Mouse (Mus musculus): Measurements from ENCODE around the gene Ctsw. TPM values are rescaled to one million over a fixed set of nuclear protein-coding genes. Genes with fewer than 3 reads are reported as not detected.

The Ctsw gene
- polyA plus RNA-seq, 1 experiment: 2.2 TPM

Other genes with a start within 250 kb of the Ctsw start
- gene Pacs1, start 195.4 kb downstream of the Ctsw start, polyA plus RNA-seq (2012; rRNA removed): 21.8 and 27.9 TPM in 2 replicates
- 61.2 and 82.0 TPM in 2 replicates for gene Sf3b2, start 173.1 kb downstream of the Ctsw start, polyA plus RNA-seq (2012; rRNA removed)
- 1.4 and 3.3 TPM in 2 replicates for gene Gal3st3, start 170.2 kb downstream of the Ctsw start, polyA plus RNA-seq (2012; rRNA removed)
- gene Catsper1, start 132.8 kb downstream of the Ctsw start, polyA plus RNA-seq (2012; rRNA removed): 0.08 and 0.46 TPM in 2 replicates
- 6.6 and 17.1 TPM in 2 replicates for gene Cst6, start 118.9 kb downstream of the Ctsw start, polyA plus RNA-seq (2012; rRNA removed)
- gene Eif1ad, start 101.8 kb downstream of the Ctsw start, polyA plus RNA-seq (2012; rRNA removed): 19.9 and 20.4 TPM in 2 replicates
- gene Banf1, start 101.3 kb downstream of the Ctsw start, polyA plus RNA-seq (2012; rRNA removed): 87.8 and 125 TPM in 2 replicates
- 18.1 and 33.3 TPM in 2 replicates for gene Sart1, start 79.8 kb downstream of the Ctsw start, polyA plus RNA-seq (2012; rRNA removed)
- gene Tsga10ip, start 66.0 kb downstream of the Ctsw start, polyA plus RNA-seq (2012; rRNA removed): 1.9 and 2.0 TPM in 2 replicates
- 136 and 167 TPM in 2 replicates for gene Drap1, start 43.5 kb downstream of the Ctsw start, polyA plus RNA-seq (2012; rRNA removed)
- 65.9 and 73.9 TPM in 2 replicates for gene AI837181, start 43.4 kb downstream of the Ctsw start, polyA plus RNA-seq (2012; rRNA removed)
- 0.24 and 0.38 TPM in 2 replicates for gene Fosl1, start 21.0 kb downstream of the Ctsw start, polyA plus RNA-seq (2012; rRNA removed)
- gene Ccdc85b, start 10.6 kb downstream of the Ctsw start, polyA plus RNA-seq (2012; rRNA removed): 5.6 and 6.7 TPM in 2 replicates
- gene Fibp, start 7.9 kb downstream of the Ctsw start, polyA plus RNA-seq (2012; rRNA removed): 126 and 132 TPM in 2 replicates
- 73.5 and 79.0 TPM in 2 replicates for gene Efemp2, start 5.4 kb upstream of the Ctsw start, polyA plus RNA-seq (2012; rRNA removed)
- 77.2 and 85.6 TPM in 2 replicates for gene Mus81, start 19.9 kb upstream of the Ctsw start, polyA plus RNA-seq (2012; rRNA removed)
- 410 and 421 TPM in 2 replicates for gene Cfl1, start 21.9 kb upstream of the Ctsw start, polyA plus RNA-seq (2012; rRNA removed)
- 1.9 and 3.0 TPM in 2 replicates for gene 1700020D05Rik, start 35.3 kb upstream of the Ctsw start, polyA plus RNA-seq (2012; rRNA removed)
- gene Snx32, start 42.0 kb upstream of the Ctsw start, polyA plus RNA-seq (2012; rRNA removed): 20.9 and 25.6 TPM in 2 replicates
- 2.4 and 3.5 TPM in 2 replicates for gene Ovol1, start 92.1 kb upstream of the Ctsw start, polyA plus RNA-seq (2012; rRNA removed)
- 10.0 and 12.0 TPM in 2 replicates for gene Ap5b1, start 99.5 kb upstream of the Ctsw start, polyA plus RNA-seq (2012; rRNA removed)
- gene Rnaseh2c, start 133.4 kb upstream of the Ctsw start, polyA plus RNA-seq (2012; rRNA removed): 42.2 and 49.4 TPM in 2 replicates
- gene Kat5, start 141.7 kb upstream of the Ctsw start, polyA plus RNA-seq (2012; rRNA removed): 55.3 and 63.6 TPM in 2 replicates
- 66.8 and 81.8 TPM in 2 replicates for gene Rela, start 169.0 kb upstream of the Ctsw start, polyA plus RNA-seq (2012; rRNA removed)
- 36.3 and 45.7 TPM in 2 replicates for gene Sipa1, start 195.2 kb upstream of the Ctsw start, polyA plus RNA-seq (2012; rRNA removed)
- gene Map3k11, start 220.2 kb upstream of the Ctsw start, polyA plus RNA-seq (2012; rRNA removed): 50.6 and 52.8 TPM in 2 replicates
- 80.2 and 87.4 TPM in 2 replicates for gene Pcnx3, start 220.4 kb upstream of the Ctsw start, polyA plus RNA-seq (2012; rRNA removed)
- 0.33 and 0.36 TPM in 2 replicates for gene Kcnk7, start 235.9 kb upstream of the Ctsw start, polyA plus RNA-seq (2012; rRNA removed)